ENCODE assay signal across 8 mouse cellular contexts in genomic region chr15:62092671-62093185, GRCm38 (mm10).
DNase-seq lines count a peak whose midpoint lies in the region; ATAC-seq and TF ChIP-seq lines count a peak whose summit lies in the region.

No protein-coding gene starts in this region.

- in situ Hi-C loops in ES-E14 (cut with MboI; ENCODE audit: low sequenced_read_pairs in 2 of 2, unreplicated experiment in 2 of 2): no loop called here

- WGBS in heart, embryonic 16.5 days: 13% methylated on average over 5 of the region's 5 CpGs
- 19% methylated on average over 5 of the region's 5 CpGs for WGBS in forebrain, embryonic 15.5 days
- WGBS in liver, embryonic 12.5 days (ENCODE audit: insufficient replicate concordance): 34% methylated on average over 5 of the region's 5 CpGs

- no peak overlapping the region; the same call in 1 of the 2 replicates for H3K27ac ChIP-seq in heart, embryonic 16.5 days (ENCODE audit: low read length)
- H3K27ac ChIP-seq in ES-E14 (ENCODE audit: insufficient read depth, low read depth, low read length, poor library complexity, severe bottlenecking): peak overlapping the region; percentile 97
- H3K27ac ChIP-seq in forebrain, embryonic 15.5 days (replicated peaks): no peak overlapping the region
- H3K27ac ChIP-seq in liver, embryonic 12.5 days: peak overlapping the region; percentile 16; the same call in 1 of the 2 replicates

- H3K9ac ChIP-seq in heart, embryonic 16.5 days (ENCODE audit: low read length): no peak overlapping the region
- H3K9ac ChIP-seq in ES-E14 (ENCODE audit: insufficient read depth, low read depth, low read length, poor library complexity, severe bottlenecking): peak overlapping the region; percentile 58; the same call in 1 of the 2 replicates
- H3K9ac ChIP-seq in forebrain, embryonic 15.5 days (replicated peaks): no peak overlapping the region
- no peak overlapping the region for H3K9ac ChIP-seq in liver, embryonic 12.5 days

- no peak overlapping the region for H3K4me3 ChIP-seq in heart, embryonic 16.5 days (ENCODE audit: low read length)
- peak overlapping the region; percentile 21 to 39; a peak in 1 of 4 replicates for H3K4me3 ChIP-seq in ES-E14 (ENCODE audit: insufficient read depth in 1 of 2, low read depth in 1 of 2, low read length in 2 of 2, poor library complexity in 1 of 2, severe bottlenecking in 1 of 2)
- H3K4me3 ChIP-seq in forebrain, embryonic 15.5 days: no peak overlapping the region
- no peak overlapping the region for H3K4me3 ChIP-seq in liver, embryonic 12.5 days

- DNase-seq in heart, postnatal 10 days: no peak
- DNase-seq in ES-E14 (ENCODE audit: low read depth, low spot score): peak; percentile 85
- peak; percentile 76 for DNase-seq in thymus, postnatal 0 days (ENCODE audit: low spot score)
- no peak for DNase-seq in right cerebral cortex, postnatal 36 days (ENCODE audit: low spot score in 2 of 2)

- H3K4me1 ChIP-seq in heart, embryonic 16.5 days (ENCODE audit: control insufficient read depth, insufficient read depth, low read length): peaks cover 12% of the 10 kb centered on the region
- H3K4me1 ChIP-seq in ES-E14 (ENCODE audit: control insufficient read depth in 2 of 2, insufficient read depth in 2 of 2, low read length in 2 of 2, poor library complexity in 1 of 2): peaks cover 40 to 43% of the 10 kb centered on the region in 2 experiments
- peaks cover 5% of the 10 kb centered on the region for H3K4me1 ChIP-seq in forebrain, embryonic 15.5 days
- H3K4me1 ChIP-seq in liver, embryonic 12.5 days: peaks cover 73% of the 10 kb centered on the region

- peak; percentile 58; the same call in 1 of the 2 replicates for ATAC-seq in heart, embryonic 16.5 days (replicated peaks; ENCODE audit: extremely low read depth, insufficient read depth, low FRiP score)
- peak; percentile 48; the same call in 1 of the 2 replicates for ATAC-seq in forebrain, embryonic 15.5 days (replicated peaks)
- ATAC-seq in liver, embryonic 12.5 days: peak; percentile 12; the same call in 1 of the 2 replicates
- ATAC-seq in cerebellum, adult (ENCODE audit: insufficient number of reproducible peaks, low FRiP score, low TSS enrichment): no peak

- H3K27me3 ChIP-seq in heart, embryonic 16.5 days (ENCODE audit: control insufficient read depth, insufficient read depth, low read length): no peaks in the 10 kb centered on the region
- no peaks in the 10 kb centered on the region for H3K27me3 ChIP-seq in forebrain, embryonic 15.5 days
- H3K27me3 ChIP-seq in liver, embryonic 12.5 days (replicated peaks): no peaks in the 10 kb centered on the region

- H3K36me3 ChIP-seq in heart, embryonic 16.5 days (ENCODE audit: control insufficient read depth, insufficient read depth): no peaks in the 10 kb centered on the region
- H3K36me3 ChIP-seq in ES-E14 (ENCODE audit: control insufficient read depth, insufficient read depth, low read length, poor library complexity, severe bottlenecking): no peaks in the 10 kb centered on the region
- no peaks in the 10 kb centered on the region for H3K36me3 ChIP-seq in forebrain, embryonic 15.5 days
- 0 out of 2 replicates have a peak, but pooled peaks cover 7% of the 10 kb centered on the region for H3K36me3 ChIP-seq in liver, embryonic 12.5 days

- intact Hi-C loops in heart, postnatal 10 days (cut with DNase I): no loop called here

- H3K4me2 ChIP-seq in heart, embryonic 16.5 days (ENCODE audit: low read depth, low read length): no peak overlapping the region; the same call in 1 of the 2 replicates
- no peak overlapping the region for H3K4me2 ChIP-seq in forebrain, embryonic 15.5 days (replicated peaks)
- H3K4me2 ChIP-seq in liver, embryonic 12.5 days: no peak overlapping the region; the same call in 1 of the 2 replicates

- no peaks in the 10 kb centered on the region for H3K9me3 ChIP-seq in heart, embryonic 16.5 days (replicated peaks; ENCODE audit: control insufficient read depth, low read length)
- H3K9me3 ChIP-seq in ES-E14 (ENCODE audit: control insufficient read depth, insufficient read depth, low read depth, low read length): no peaks in the 10 kb centered on the region
- no peaks in the 10 kb centered on the region for H3K9me3 ChIP-seq in forebrain, embryonic 15.5 days
- no peaks in the 10 kb centered on the region for H3K9me3 ChIP-seq in liver, embryonic 12.5 days (replicated peaks)

TF ChIP-seq in ES-E14, 5 proteins besides CTCF, POLR2A, EP300 and RAD21:
- TF ChIP-seq ZC3H11A (IDR thresholded peaks at IDR 0.05; ENCODE audit: borderline replicate concordance, low read depth, low read length) (no peak), MAFK (IDR thresholded peaks at IDR 0.05; ENCODE audit: insufficient read depth, low read depth, low read length) (peak; percentile 100), ZNF384 (IDR thresholded peaks at IDR 0.05; ENCODE audit: low read depth, low read length) (no peak)

Comparison
In these comparisons a context has a peak if more than half of its experiments do, and no peak if none do; other contexts are left out.
1. H3K27ac ChIP-seq: peak in ES-E14 (single experiment) and liver, embryonic 12.5 days (single experiment); none in heart, embryonic 16.5 days (single experiment) and forebrain, embryonic 15.5 days (single experiment).
2. H3K4me3 ChIP-seq: peak in ES-E14 (2 of 2); none in heart, embryonic 16.5 days (single experiment), forebrain, embryonic 15.5 days (single experiment) and liver, embryonic 12.5 days (single experiment).
3. DNase-seq: peak in ES-E14 (single experiment) and thymus, postnatal 0 days (single experiment); none in heart, postnatal 10 days (0 of 2) and right cerebral cortex, postnatal 36 days (0 of 2).